Mouse (Mus musculus) urinary bladder, postnatal 36 days (tissue): ENCODE results near the gene Th.
A peak's percentile ranks its signal among the peaks of the same experiment; 100 is the strongest.

Experiments used
- DNase-seq, 2 experiments: peaks; one replicate each; pipeline ENCODE4 v3.0.0; 2022; ENCODE audit warnings: low spot score in 2 of 2, mixed read lengths in 1 of 2

The Th gene

DNA sequence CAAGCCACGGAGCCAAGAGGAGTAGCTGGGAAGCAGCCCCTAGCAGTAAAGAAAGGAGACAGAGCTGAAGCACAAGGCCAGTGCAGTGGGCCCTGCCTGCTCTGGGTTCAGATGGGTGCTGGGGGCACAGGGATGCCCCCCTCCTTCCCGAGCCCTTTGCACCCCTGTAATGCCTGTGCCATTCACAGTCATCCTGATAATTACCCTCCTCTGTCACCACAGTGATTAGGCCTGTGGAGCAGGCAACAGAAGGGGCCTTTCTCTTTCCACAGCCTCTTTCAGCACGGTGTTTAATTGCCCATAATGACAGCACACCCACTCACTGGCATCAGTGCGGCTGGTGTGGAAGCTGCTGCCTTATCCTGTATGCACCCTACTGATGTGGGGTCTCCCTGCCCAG is 28.0 kb downstream of the Th start:
- DNase-seq, result no peak

GRCm38 (mm10) chr7:142901774-142902173 is 29.2 kb downstream of the Th start:
- no peak for DNase-seq

DNA sequence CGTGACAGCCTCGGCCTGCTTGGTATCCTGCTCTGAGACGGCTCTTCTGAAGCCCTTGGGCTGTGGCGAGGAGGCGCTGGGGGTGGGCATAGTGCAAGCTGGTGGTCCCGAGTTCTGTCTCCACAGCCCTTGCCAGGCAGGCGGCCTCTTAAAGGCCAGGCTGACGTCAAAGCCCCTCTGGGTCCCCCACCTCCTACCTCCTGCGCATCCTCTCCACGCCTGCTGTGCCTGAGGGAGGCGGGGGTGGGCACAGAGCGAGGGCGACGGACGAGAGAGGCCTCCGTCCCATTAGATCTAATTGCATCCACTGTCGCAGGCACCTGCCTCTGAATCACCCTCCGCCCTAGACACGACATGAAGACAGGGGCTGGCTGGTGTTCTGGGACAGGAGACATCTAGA is 31.1 kb downstream of the Th start:
- no peak for DNase-seq

DNA sequence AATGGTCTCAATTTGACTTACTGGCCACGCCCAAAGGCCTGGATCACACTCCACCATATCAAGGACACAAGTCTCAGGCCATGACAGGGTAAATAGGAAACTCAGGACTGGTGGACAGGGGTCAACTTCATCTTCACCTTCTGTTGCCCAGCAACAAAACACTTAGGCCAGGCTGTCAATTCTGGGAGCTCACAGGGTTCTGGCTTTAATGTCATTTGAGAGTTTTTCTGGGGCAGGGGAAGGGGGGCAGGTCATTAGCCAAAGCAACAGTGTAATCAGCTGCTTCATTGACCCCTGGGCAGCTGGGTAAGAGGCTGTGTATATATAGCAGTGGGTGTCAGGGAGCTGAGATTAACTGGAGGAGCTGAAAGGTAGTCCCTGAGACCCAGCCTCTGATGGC is 33.5 kb downstream of the Th start:
- DNase-seq, result no peak

DNA sequence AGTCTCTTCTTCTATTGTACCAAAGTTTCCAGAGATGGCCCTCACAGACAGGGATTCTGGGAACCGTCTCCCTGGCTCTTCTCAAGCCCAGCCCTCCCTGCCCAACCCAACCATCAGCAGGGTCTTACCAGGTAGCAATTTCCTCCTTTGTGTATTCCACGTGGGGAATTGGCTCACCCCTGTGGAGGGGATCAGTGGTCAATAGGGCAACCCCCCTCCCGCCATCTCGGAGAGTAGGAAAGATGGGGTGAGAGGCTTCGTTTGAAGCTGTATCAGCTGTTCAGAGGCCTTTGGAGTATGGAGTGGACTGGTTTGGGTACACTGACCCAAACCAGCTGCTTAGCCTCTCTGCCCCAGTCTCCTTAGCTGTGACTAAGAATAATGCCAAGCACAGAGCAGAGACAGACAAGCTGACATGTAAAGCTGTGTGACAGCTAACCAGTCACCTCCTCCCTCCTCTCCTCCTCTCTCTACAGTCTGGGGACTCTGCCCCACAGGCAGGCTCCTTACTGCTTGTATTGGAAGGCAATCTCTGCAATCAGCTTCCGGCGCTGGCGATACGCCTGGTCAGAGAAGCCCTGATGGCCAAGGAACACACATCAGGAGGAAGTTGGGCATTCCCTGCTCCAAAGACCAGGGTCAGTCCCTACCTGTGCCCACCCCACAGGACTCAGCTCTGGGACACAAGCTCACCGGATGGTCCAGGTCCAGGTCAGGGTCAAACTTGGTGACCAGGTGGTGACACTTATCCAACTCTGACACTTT is 34.8 kb downstream of the Th start:
- no peak for DNase-seq

- no peak for DNase-seq
Measured at GRCm38 (mm10) chr7:142895223-142895840, 35.6 kb downstream of the Th start.

DNA sequence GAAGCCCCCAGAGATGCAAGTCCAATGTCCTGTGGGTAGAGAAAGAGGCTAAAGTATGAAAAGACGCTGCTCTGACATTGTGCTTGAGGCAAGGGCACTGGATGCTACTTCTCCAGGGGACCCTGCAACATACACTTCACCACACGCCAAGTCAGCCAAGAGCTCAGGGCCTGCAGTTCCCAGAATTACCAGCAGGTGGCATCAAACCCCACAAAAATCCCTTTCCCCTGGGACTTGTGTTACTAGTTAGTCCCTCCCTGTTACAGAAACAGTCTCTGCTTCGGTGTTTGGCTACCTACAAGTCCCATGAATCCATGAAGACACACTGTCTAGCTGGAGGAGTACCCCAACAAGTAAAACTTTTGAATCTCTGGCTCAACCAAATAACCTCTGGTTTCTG is 36.3 kb downstream of the Th start:
- DNase-seq, result peak; percentile 75 to 82

DNA sequence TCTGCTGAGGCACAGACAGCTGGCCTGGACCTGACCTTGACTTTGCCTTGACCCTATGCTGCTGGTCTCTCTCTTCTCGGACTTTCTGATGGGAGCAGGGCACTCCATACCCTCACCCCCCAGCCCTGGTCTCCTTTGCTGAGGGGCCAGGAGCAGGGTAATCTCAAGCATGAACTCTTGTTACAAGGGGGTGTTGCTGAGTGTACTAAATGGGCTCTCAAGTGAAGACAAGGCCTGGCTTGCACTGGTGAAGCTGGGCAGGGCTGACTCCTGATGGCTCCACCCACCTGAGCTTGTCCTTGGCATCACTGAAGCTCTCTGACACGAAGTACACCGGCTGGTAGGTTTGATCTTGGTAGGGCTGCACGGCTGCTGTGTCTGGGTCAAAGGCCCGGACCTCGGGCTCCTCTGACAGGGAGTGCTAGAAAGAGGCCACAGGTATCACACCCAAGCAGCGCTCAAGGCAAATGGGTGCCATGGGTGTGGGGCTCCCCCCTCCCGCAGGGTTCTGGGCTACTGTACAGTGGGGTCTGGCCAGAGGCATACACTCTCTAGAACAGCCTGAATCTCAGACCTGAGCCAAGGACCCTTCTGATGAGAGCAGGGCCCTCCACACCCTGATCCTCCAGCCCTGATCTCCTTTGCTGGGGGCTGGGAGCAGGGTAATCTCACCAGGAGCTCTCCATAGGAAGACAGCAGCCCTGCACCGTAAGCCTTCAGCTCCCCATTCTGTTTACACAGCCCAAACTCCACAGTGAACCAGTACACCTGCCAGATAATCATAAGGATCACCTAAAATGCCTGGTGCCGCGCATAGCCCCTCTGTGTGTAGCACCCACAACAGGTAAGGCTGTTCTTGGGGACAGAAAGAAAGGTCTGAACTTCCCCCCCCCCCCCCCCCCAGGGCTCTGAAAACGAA is 36.9 kb downstream of the Th start:
- DNase-seq, result no peak

- DNase-seq, result no peak
Measured at GRCm38 (mm10) chr7:142893296-142893695, 37.6 kb downstream of the Th start.

- no peak for DNase-seq
Measured at GRCm38 (mm10) chr7:142869419-142870163, 61.3 kb downstream of the Th start.

DNA sequence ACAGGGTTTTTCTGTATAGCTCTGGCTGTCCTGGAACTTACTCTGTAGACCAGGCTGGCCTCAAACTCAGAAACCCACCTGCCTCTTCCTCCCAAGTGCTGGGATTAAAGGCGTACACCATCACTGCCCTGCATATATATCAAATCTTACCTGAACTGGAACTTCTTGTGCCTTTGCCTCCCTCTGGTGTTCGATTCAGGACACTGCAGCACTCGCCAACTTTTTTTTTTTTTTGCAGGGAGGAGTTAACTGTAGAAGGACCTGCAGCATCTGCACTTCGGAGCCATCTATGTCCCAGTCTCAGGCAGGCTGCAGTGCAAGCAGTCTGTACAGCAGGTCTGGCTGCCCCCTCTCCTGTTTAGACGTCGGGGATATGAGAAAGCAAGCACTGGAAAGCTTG is 80.2 kb downstream of the Th start:
- peak in 1 of 2 experiments; percentile 9 for DNase-seq
